ENCODE assay signal across 16 mouse cellular contexts in genomic region chr12:102034934-102035333, GRCm38 (mm10).
"Had no signal": no experiment of that assay in that cellular context is flagged by ENCODE, and none has a peak within 500 bp of the region (broad histone marks: within the 10 kb centered on the region; RNA-seq: fewer than 3 reads in every experiment).

No protein-coding gene starts in this region.

- H3K4me3 ChIP-seq: neural tube, embryonic 13.5 days; neural tube, embryonic 15.5 days; stomach, embryonic 15.5 days had no signal

- H3K27me3 ChIP-seq: neural tube, embryonic 13.5 days; neural tube, embryonic 15.5 days; stomach, embryonic 15.5 days had no signal

- H3K4me1 ChIP-seq: neural tube, embryonic 15.5 days; stomach, embryonic 15.5 days had no signal

- H3K27ac ChIP-seq: neural tube, embryonic 13.5 days; neural tube, embryonic 15.5 days; stomach, embryonic 15.5 days; stomach, postnatal 0 days had no signal

- H3K9me3 ChIP-seq: neural tube, embryonic 15.5 days; stomach, embryonic 15.5 days had no signal

- H3K36me3 ChIP-seq: neural tube, embryonic 13.5 days; neural tube, embryonic 15.5 days; stomach, embryonic 15.5 days had no signal

- DNase-seq: retina, postnatal 1 day; right cerebral cortex, adult 18-20 months; right cerebral cortex, postnatal 14 days; right cerebral cortex, postnatal 25 days; right cerebral cortex, postnatal 4 days; spleen, adult 18-20 months; thymus, adult 18-20 months; thymus, adult 2 months; thymus, postnatal 14 days; thymus, postnatal 25 days; thymus, postnatal 36 days; thymus, postnatal 4 days had no signal
